Mouse (Mus musculus): ENCODE results near the gene Arl4a. TPM values are rescaled to one million over a fixed set of nuclear protein-coding genes. Genes with fewer than 3 reads are reported as not detected.
A peak's percentile ranks its signal among the peaks of the same experiment; 100 is the strongest.

The Arl4a gene
- polyA plus RNA-seq, 1 experiment from 2014 or later = 139 TPM

DNA sequence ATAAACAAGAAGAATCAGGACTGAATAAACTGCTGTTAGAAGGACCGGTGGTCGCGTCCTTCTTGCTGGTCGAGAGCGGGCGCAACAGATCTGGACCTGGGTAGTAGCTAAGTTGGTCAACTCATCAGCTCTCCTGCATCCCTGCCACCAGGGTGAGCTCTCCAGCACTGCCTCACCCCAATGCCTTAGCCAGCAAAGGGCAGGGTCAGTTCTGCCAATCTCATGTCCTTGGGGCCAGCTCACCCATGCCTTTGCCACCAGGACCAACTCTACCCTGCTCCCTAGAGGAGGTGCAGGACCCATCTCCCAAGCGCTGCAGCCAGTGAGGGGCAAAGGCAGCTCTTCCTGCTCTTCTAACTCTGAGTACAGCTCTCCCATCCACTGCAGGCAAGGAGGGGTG, 52.2 kb downstream of the Arl4a start:
- WGBS = 96% methylated on average over 7 of the region's 7 CpGs
- Histone ChIP-seq H3K36me3 (ENCODE audit: control insufficient read depth, insufficient read depth, low read length) (no peaks in the 10 kb centered on the region), H3K4me1 (ENCODE audit: control insufficient read depth, insufficient read depth, low read length) (no peaks in the 10 kb centered on the region), H3K27ac (replicated peaks; ENCODE audit: low read depth, low read length) (no peak overlapping the region), H3K27me3 (ENCODE audit: control insufficient read depth, insufficient read depth, low read length) (no peaks in the 10 kb centered on the region), H3K4me2 (ENCODE audit: low read length) (no peak overlapping the region), H3K9me3 (ENCODE audit: control insufficient read depth, low read length) (no peaks in the 10 kb centered on the region), H3K9ac (replicated peaks; ENCODE audit: low read length) (no peak overlapping the region), H3K4me3 (replicated peaks; ENCODE audit: low read depth, low read length) (no peak overlapping the region)
- DNase-seq (no peak), ATAC-seq (ENCODE audit: low FRiP score, low TSS enrichment) (no peak)

DNA sequence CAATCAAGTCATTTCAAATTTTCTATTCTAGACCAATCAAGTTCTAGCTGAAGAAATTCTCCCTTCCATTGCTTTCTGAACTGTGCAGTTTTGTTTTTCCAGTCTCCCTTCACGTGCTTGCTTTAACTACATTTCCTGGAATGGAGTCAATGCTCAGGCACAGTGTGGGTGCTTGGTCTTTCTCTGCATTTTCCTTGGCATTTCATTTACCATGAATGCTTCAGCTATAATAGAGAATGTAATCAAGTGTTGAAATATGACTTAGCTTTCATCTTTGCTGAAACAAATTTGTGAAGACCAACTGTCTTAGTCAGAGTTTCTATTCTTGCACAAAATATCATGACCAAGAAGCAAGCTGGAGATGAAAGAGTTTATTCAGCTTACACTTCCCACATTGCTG, 58.0 kb downstream of the Arl4a start:
- Histone ChIP-seq H3K4me3 (replicated peaks; ENCODE audit: low read depth, low read length) (no peak overlapping the region), H3K4me1 (ENCODE audit: control insufficient read depth, insufficient read depth, low read length) (peaks cover 19% of the 10 kb centered on the region), H3K27me3 (ENCODE audit: control insufficient read depth, insufficient read depth, low read length) (no peaks in the 10 kb centered on the region), H3K4me2 (ENCODE audit: low read length) (no peak overlapping the region), H3K36me3 (ENCODE audit: control insufficient read depth, insufficient read depth, low read length) (no peaks in the 10 kb centered on the region), H3K9ac (replicated peaks; ENCODE audit: low read length) (no peak overlapping the region), H3K27ac (replicated peaks; ENCODE audit: low read depth, low read length) (no peak overlapping the region), H3K9me3 (ENCODE audit: control insufficient read depth, low read length) (no peaks in the 10 kb centered on the region)
- DNase-seq = no peak
- no peak for ATAC-seq (ENCODE audit: low FRiP score, low TSS enrichment)
- WGBS = 92% methylated on average over 1 of the region's 1 CpGs

DNA sequence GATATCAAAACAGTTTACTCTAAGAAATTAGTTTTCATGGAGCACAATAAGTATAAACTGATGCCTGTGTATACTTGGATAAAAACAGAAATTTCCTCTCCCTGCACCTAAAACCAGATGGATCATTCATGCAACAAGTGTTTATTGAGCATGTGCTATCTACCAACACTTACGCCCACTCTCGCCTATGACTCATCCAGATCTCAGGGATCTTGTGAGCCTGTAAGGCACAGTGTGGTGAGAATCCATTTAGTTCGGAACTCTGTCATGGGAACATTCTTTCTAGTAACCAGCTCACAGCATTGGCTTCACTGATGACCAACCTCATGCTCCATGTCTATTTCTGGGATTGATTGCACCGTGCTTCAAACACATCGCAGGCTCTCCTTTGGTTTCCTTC, 58.8 kb downstream of the Arl4a start:
- no peaks in the 10 kb centered on the region for H3K9me3 ChIP-seq (ENCODE audit: control insufficient read depth, low read length)
- no peak overlapping the region for H3K4me3 ChIP-seq (replicated peaks; ENCODE audit: low read depth, low read length)
- H3K36me3 ChIP-seq (ENCODE audit: control insufficient read depth, insufficient read depth, low read length) = no peaks in the 10 kb centered on the region
- no peak overlapping the region for H3K4me2 ChIP-seq (ENCODE audit: low read length)
- ATAC-seq (ENCODE audit: low FRiP score, low TSS enrichment) = no peak
- H3K27me3 ChIP-seq (ENCODE audit: control insufficient read depth, insufficient read depth, low read length) = no peaks in the 10 kb centered on the region
- H3K9ac ChIP-seq (replicated peaks; ENCODE audit: low read length) = no peak overlapping the region
- DNase-seq = no peak
- 97% methylated on average over 5 of the region's 5 CpGs for WGBS
- peaks cover 26% of the 10 kb centered on the region for H3K4me1 ChIP-seq (ENCODE audit: control insufficient read depth, insufficient read depth, low read length)
- H3K27ac ChIP-seq (replicated peaks; ENCODE audit: low read depth, low read length) = no peak overlapping the region

DNA sequence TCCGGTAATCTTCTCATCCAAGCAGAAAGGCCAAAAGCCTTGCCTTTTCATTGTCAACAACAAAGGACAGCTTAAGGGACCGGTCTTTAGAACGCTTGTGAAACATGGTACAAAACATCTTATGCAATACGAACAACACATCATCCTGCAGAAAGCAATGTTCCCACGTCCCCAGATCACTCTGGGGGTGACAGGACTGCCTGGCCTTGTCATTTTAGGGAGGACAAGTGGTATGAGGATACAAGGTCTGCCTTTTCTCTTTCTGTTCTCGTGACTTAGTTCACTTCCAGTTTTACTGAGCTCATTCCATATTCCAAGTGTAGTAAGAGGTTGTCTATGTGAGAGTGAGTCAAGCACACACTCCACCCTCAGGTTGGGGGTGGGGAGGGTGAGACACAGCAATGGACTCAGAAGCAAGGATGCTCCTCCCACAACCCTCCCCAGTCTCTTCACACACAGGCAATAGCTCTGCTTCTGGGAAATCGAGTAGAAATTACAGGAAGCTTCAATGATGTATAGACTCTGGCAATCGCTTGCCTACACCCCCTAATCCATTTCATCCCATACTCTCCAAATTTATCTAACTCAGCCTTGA, 59.7 kb downstream of the Arl4a start:
- peaks cover 27% of the 10 kb centered on the region for H3K4me1 ChIP-seq (ENCODE audit: control insufficient read depth, insufficient read depth, low read length)
- no peak overlapping the region for H3K9ac ChIP-seq (replicated peaks; ENCODE audit: low read length)
- DNase-seq (no peak), ATAC-seq (ENCODE audit: low FRiP score, low TSS enrichment) (no peak)
- H3K9me3 ChIP-seq (ENCODE audit: control insufficient read depth, low read length) = no peaks in the 10 kb centered on the region
- no peak overlapping the region for H3K4me2 ChIP-seq (ENCODE audit: low read length)
- WGBS = 44% methylated on average over 8 of the region's 8 CpGs
- H3K36me3 ChIP-seq (ENCODE audit: control insufficient read depth, insufficient read depth, low read length) = no peaks in the 10 kb centered on the region
- H3K27ac ChIP-seq (replicated peaks; ENCODE audit: low read depth, low read length) = no peak overlapping the region
- H3K4me3 ChIP-seq (replicated peaks; ENCODE audit: low read depth, low read length) = no peak overlapping the region
- no peaks in the 10 kb centered on the region for H3K27me3 ChIP-seq (ENCODE audit: control insufficient read depth, insufficient read depth, low read length)

DNA sequence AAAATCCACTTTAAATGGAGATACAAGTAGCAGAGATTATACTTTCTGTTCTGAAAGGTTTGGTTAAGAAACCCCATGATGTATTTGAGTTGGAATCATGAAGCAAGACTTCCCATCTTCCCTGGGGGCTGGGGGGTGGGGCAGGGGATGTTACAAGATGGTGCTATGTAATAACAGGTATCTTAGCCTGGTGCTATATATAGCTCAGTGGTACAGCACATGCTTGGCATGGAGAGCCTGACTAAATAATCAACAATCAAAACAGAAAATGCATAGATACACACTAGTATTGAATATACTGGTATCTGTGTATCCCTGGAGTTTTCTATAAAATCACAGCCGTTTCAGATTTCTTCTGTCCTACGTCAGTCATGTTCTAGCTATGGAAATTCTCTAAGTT, 61.4 kb downstream of the Arl4a start:
- no peaks in the 10 kb centered on the region for H3K27me3 ChIP-seq (ENCODE audit: control insufficient read depth, insufficient read depth, low read length)
- no peaks in the 10 kb centered on the region for H3K36me3 ChIP-seq (ENCODE audit: control insufficient read depth, insufficient read depth, low read length)
- H3K9me3 ChIP-seq (ENCODE audit: control insufficient read depth, low read length) = no peaks in the 10 kb centered on the region
- WGBS = 87% methylated on average over 2 of the region's 2 CpGs
- peak; percentile 55; the same call in 1 of the 2 replicates for ATAC-seq (ENCODE audit: low FRiP score, low TSS enrichment)
- H3K4me2 ChIP-seq (ENCODE audit: low read length) = peak overlapping the region; percentile 43
- DNase-seq = no peak
- H3K27ac ChIP-seq (replicated peaks; ENCODE audit: low read depth, low read length) = peak overlapping the region; percentile 86
- H3K9ac ChIP-seq (replicated peaks; ENCODE audit: low read length) = peak overlapping the region; percentile 36; the same call in 1 of the 2 replicates
- no peak overlapping the region for H3K4me3 ChIP-seq (replicated peaks; ENCODE audit: low read depth, low read length)
- peaks cover 27% of the 10 kb centered on the region for H3K4me1 ChIP-seq (ENCODE audit: control insufficient read depth, insufficient read depth, low read length)

DNA sequence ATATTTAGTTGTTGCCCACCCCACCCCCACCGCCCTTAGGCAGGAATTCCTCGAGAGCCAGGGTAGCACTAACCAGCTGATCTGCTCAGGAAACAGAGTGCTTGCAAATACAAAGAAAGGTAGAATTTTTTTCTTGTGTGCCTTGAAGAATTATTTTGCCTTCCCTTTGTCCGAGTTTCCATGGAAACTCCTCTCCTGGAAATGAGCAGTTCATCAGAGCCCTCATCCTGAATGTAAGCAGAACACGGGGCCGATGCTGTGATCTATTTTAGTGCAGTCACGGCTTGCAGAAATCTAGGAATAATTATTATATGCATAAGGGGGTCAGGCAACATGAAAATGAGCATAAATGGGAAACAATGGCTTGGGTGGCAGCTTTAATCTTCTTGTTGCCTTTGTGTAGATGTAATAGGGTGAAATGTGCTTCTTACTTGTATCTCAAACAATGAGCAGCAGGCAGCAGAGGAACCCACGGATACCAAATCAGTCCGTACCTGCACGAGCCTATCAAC, 61.9 kb downstream of the Arl4a start:
- no peaks in the 10 kb centered on the region for H3K27me3 ChIP-seq (ENCODE audit: control insufficient read depth, insufficient read depth, low read length)
- H3K27ac ChIP-seq (replicated peaks; ENCODE audit: low read depth, low read length) = peak overlapping the region; percentile 86
- H3K4me3 ChIP-seq (replicated peaks; ENCODE audit: low read depth, low read length) = no peak overlapping the region; the same call in 1 of the 2 replicates
- DNase-seq (peak; percentile 88), ATAC-seq (ENCODE audit: low FRiP score, low TSS enrichment) (peak; percentile 72)
- H3K36me3 ChIP-seq (ENCODE audit: control insufficient read depth, insufficient read depth, low read length) = no peaks in the 10 kb centered on the region
- 6% methylated on average over 9 of the region's 9 CpGs for WGBS
- peak overlapping the region; percentile 43 for H3K4me2 ChIP-seq (ENCODE audit: low read length)
- no peaks in the 10 kb centered on the region for H3K9me3 ChIP-seq (ENCODE audit: control insufficient read depth, low read length)
- H3K4me1 ChIP-seq (ENCODE audit: control insufficient read depth, insufficient read depth, low read length) = peaks cover 27% of the 10 kb centered on the region
- H3K9ac ChIP-seq (replicated peaks; ENCODE audit: low read length) = peak overlapping the region; percentile 36; the same call in 1 of the 2 replicates

DNA sequence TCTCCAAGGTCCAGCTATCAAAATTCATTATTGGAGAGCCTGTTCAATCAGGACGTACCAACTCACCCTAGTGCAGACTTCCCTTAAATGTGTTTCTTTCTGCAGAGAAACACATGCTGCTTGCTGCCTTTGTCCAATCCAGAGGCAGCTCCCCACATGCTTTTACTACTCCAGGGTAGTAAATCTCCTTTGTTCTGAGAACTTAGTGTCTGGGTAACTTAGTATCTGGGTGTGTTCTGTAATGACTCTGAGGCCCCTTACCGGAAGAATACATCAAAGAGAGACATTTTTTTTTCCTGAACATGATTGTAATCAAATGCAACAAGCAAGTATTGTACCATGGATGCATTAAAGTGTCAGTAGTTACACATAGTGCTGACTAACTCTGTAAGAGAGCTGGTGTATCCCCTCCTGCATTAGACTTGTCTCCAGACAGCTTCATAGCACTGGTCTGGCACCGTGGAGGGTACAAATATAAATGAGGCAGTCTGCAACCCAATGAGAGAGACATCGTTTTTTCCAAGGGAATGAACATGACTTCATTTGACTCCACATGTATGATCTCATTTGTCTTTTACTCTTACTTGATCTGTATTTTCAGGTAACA, 62.7 kb downstream of the Arl4a start:
- Histone ChIP-seq H3K9me3 (ENCODE audit: control insufficient read depth, low read length) (no peaks in the 10 kb centered on the region), H3K27ac (replicated peaks; ENCODE audit: low read depth, low read length) (peak overlapping the region; percentile 86), H3K4me2 (ENCODE audit: low read length) (no peak overlapping the region), H3K27me3 (ENCODE audit: control insufficient read depth, insufficient read depth, low read length) (no peaks in the 10 kb centered on the region), H3K4me1 (ENCODE audit: control insufficient read depth, insufficient read depth, low read length) (peaks cover 27% of the 10 kb centered on the region), H3K9ac (replicated peaks; ENCODE audit: low read length) (no peak overlapping the region; the same call in 1 of the 2 replicates), H3K4me3 (replicated peaks; ENCODE audit: low read depth, low read length) (no peak overlapping the region), H3K36me3 (ENCODE audit: control insufficient read depth, insufficient read depth, low read length) (no peaks in the 10 kb centered on the region)
- peak; percentile 54 for DNase-seq
- WGBS = 6% methylated on average over 4 of the region's 4 CpGs
- ATAC-seq (ENCODE audit: low FRiP score, low TSS enrichment) = peak; percentile 53; the same call in 1 of the 2 replicates

DNA sequence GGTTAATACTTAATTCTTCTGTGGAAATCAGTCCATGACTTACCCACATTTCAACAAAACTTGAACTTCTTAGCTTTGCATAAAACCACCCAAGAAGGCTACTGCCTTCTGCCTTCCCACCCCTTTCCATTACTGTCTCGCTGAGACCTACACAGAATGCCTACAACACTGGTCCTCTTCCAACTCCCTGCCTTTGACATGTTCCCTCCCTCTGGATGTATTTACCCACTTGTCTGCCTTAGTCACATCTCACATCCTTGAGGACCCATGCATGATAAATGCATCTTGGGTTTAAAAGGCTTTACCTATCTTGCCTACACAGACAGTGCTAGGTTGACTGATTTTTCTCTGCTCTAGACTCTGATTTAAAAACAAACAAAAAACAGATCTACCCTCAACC, 63.6 kb downstream of the Arl4a start:
- no peaks in the 10 kb centered on the region for H3K9me3 ChIP-seq (ENCODE audit: control insufficient read depth, low read length)
- no peak overlapping the region for H3K4me2 ChIP-seq (ENCODE audit: low read length)
- no peaks in the 10 kb centered on the region for H3K36me3 ChIP-seq (ENCODE audit: control insufficient read depth, insufficient read depth, low read length)
- DNase-seq (peak; percentile 13), ATAC-seq (ENCODE audit: low FRiP score, low TSS enrichment) (no peak)
- peaks cover 27% of the 10 kb centered on the region for H3K4me1 ChIP-seq (ENCODE audit: control insufficient read depth, insufficient read depth, low read length)
- no peak overlapping the region for H3K4me3 ChIP-seq (replicated peaks; ENCODE audit: low read depth, low read length)
- no peaks in the 10 kb centered on the region for H3K27me3 ChIP-seq (ENCODE audit: control insufficient read depth, insufficient read depth, low read length)
- H3K27ac ChIP-seq (replicated peaks; ENCODE audit: low read depth, low read length) = peak overlapping the region; percentile 86
- no peak overlapping the region for H3K9ac ChIP-seq (replicated peaks; ENCODE audit: low read length)
- 65% methylated on average over 1 of the region's 1 CpGs for WGBS

DNA sequence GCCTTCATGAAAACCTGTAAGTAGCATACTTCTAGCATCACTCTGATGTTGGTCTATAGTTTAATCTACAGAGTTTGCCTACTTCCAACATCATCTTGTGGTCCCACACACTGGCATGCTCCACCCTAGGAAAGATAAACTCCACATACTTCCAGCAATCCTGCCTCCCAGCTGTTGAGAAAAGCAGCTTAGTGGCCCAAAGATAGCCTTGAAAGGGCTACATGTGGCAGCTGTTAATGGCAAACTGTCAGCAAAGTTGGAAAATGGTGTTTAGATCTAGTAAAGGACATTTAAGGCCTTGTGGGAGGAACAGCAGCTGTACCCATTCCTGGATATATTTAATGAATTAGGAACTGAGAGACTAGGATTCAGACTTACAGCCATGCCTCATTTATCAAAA, 68.3 kb downstream of the Arl4a start:
- no peak for ATAC-seq (ENCODE audit: low FRiP score, low TSS enrichment)
- Histone ChIP-seq H3K27ac (replicated peaks; ENCODE audit: low read depth, low read length) (no peak overlapping the region), H3K36me3 (ENCODE audit: control insufficient read depth, insufficient read depth, low read length) (no peaks in the 10 kb centered on the region), H3K4me1 (ENCODE audit: control insufficient read depth, insufficient read depth, low read length) (peaks cover 5% of the 10 kb centered on the region; the same call in 1 of the 2 replicates), H3K4me2 (ENCODE audit: low read length) (no peak overlapping the region), H3K9ac (replicated peaks; ENCODE audit: low read length) (no peak overlapping the region), H3K9me3 (ENCODE audit: control insufficient read depth, low read length) (no peaks in the 10 kb centered on the region), H3K4me3 (replicated peaks; ENCODE audit: low read depth, low read length) (no peak overlapping the region), H3K27me3 (ENCODE audit: control insufficient read depth, insufficient read depth, low read length) (no peaks in the 10 kb centered on the region)
- DNase-seq = no peak

Data from midbrain, embryonic 14.5 days (tissue).